11 mouse cellular contexts compared by ENCODE assay signal in genomic region chr3:87159190-87159589, GRCm38 (mm10). TPM values are rescaled to one million over a fixed set of nuclear protein-coding genes. Genes with fewer than 3 reads are reported as not detected.
DNase-seq lines count a peak whose midpoint lies in the region; ATAC-seq and TF ChIP-seq lines count a peak whose summit lies in the region.
"Had no signal": no experiment of that assay in that cellular context is flagged by ENCODE, and none has a peak within 500 bp of the region (broad histone marks: within the 10 kb centered on the region; RNA-seq: fewer than 3 reads in every experiment).

No protein-coding gene starts in this region.

- H3K4me2 ChIP-seq in hindbrain, postnatal 0 days (ENCODE audit: low read depth, low read length) = no peak overlapping the region
- H3K4me2 ChIP-seq in intestine, embryonic 16.5 days (ENCODE audit: low read depth, low read length) = no peak overlapping the region

- H3K4me1 ChIP-seq in hindbrain, embryonic 10.5 days (replicated peaks) = peaks cover 87% of the 10 kb centered on the region
- peaks cover 34% of the 10 kb centered on the region for H3K4me1 ChIP-seq in hindbrain, postnatal 0 days (ENCODE audit: insufficient read depth, low read length)
- H3K4me1 ChIP-seq in intestine, embryonic 16.5 days (ENCODE audit: control insufficient read depth, insufficient read depth, low read length) = peaks cover 34% of the 10 kb centered on the region

- H3K27ac ChIP-seq in hindbrain, embryonic 10.5 days = peak overlapping the region; percentile 83
- no peak overlapping the region for H3K27ac ChIP-seq in hindbrain, postnatal 0 days
- peak overlapping the region; percentile 89 for H3K27ac ChIP-seq in intestine, embryonic 16.5 days (ENCODE audit: low read length)

- H3K36me3 ChIP-seq in hindbrain, embryonic 10.5 days = peaks cover 52% of the 10 kb centered on the region
- H3K36me3 ChIP-seq in hindbrain, postnatal 0 days (ENCODE audit: insufficient read depth, low read length) = no peaks in the 10 kb centered on the region
- H3K36me3 ChIP-seq in intestine, embryonic 16.5 days (ENCODE audit: control insufficient read depth, insufficient read depth, low read length) = no peaks in the 10 kb centered on the region

- no peak overlapping the region for H3K9ac ChIP-seq in hindbrain, postnatal 0 days (replicated peaks; ENCODE audit: low read length)
- H3K9ac ChIP-seq in intestine, embryonic 16.5 days (ENCODE audit: low read depth, low read length) = no peak overlapping the region

- H3K9me3 ChIP-seq in hindbrain, embryonic 10.5 days = no peaks in the 10 kb centered on the region
- H3K9me3 ChIP-seq in hindbrain, postnatal 0 days (ENCODE audit: low read length) = no peaks in the 10 kb centered on the region
- no peaks in the 10 kb centered on the region for H3K9me3 ChIP-seq in intestine, embryonic 16.5 days (ENCODE audit: control insufficient read depth, low read length)

- H3K27me3 ChIP-seq in hindbrain, embryonic 10.5 days (ENCODE audit: insufficient read depth, poor library complexity, severe bottlenecking) = no peaks in the 10 kb centered on the region
- no peaks in the 10 kb centered on the region for H3K27me3 ChIP-seq in hindbrain, postnatal 0 days (ENCODE audit: insufficient read depth, low read length)
- no peaks in the 10 kb centered on the region for H3K27me3 ChIP-seq in intestine, embryonic 16.5 days (replicated peaks; ENCODE audit: control insufficient read depth, insufficient read depth, low read length)

- no peak for TF ChIP-seq CTCF in hindbrain, postnatal 0 days (IDR thresholded peaks at IDR 0.05; ENCODE audit: low read depth)

- DNase-seq in hindbrain, embryonic 10.5 days (ENCODE audit: low spot score) = no peak
- no peak for DNase-seq in hindbrain, postnatal 0 days (ENCODE audit: low spot score)
- DNase-seq in retina, postnatal 1 day = peak; percentile 11
- no peak for DNase-seq in retina, embryonic 14.5 days (ENCODE audit: low spot score)
- DNase-seq in layer of hippocampus, postnatal 25 days (ENCODE audit: extremely low spot score in 1 of 2, low spot score in 1 of 2) = no peak
- DNase-seq in gastrocnemius, adult 8-10 months (ENCODE audit: low spot score in 2 of 2) = no peak
- DNase-seq: adrenal gland, postnatal 36 days; cerebellum, adult 9-11 months; layer of hippocampus, adult 9-11 months had no signal

- H3K4me3 ChIP-seq in hindbrain, embryonic 10.5 days = no peak overlapping the region
- H3K4me3 ChIP-seq in hindbrain, postnatal 0 days (ENCODE audit: low read length) = no peak overlapping the region
- H3K4me3 ChIP-seq in intestine, embryonic 16.5 days (ENCODE audit: low read length) = no peak overlapping the region

- no peak for ATAC-seq in hindbrain, postnatal 0 days
- no peak for ATAC-seq in intestine, embryonic 16.5 days

- 62% methylated on average over 7 of the region's 7 CpGs for WGBS in hindbrain, embryonic 10.5 days
- 62% methylated on average over 7 of the region's 7 CpGs for WGBS in hindbrain, postnatal 0 days
- 67% methylated on average over 7 of the region's 7 CpGs for WGBS in intestine, embryonic 16.5 days

RNA-seq across cellular contexts. Expression of gene Kirrel, which starts 15.4 kb away (rescaled TPM):
- polyA plus RNA-seq in hindbrain, embryonic 10.5 days (2016; fragmentation: Nextera tagmentation; extraction: Ambion mirVana) = 11.7 and 13.0 TPM in 2 replicates
- 7.2 and 11.3 TPM in 2 replicates for total RNA-seq in hindbrain, postnatal 0 days (2014; rRNA removed)
- polyA plus RNA-seq in hindbrain, postnatal 0 days (2015; fragmentation: Nextera tagmentation; extraction: Ambion mirVana) = 2.9 and 3.2 TPM in 2 replicates
- polyA plus RNA-seq in intestine, embryonic 16.5 days (2015; fragmentation: Nextera tagmentation; extraction: Ambion mirVana) = 7.3 and 8.3 TPM in 2 replicates
- 1 to 10 TPM; 3.4 TPM for total RNA-seq in layer of hippocampus, postnatal 25 days (2021)
- 1 to 10 TPM; 1.9 to 4.3 (median 3.0) TPM for total RNA-seq in gastrocnemius, adult 8-10 months (2022)
- total RNA-seq: neutrophil, adult 5-6 weeks had no signal
